Mouse (Mus musculus) lung, adult 2 months (tissue): ENCODE results near the gene Josd1.

Experiments
- CTCF ChIP-seq: fragments of 200-500 bp; IDR thresholded peaks from 2 replicates; pipeline ENCODE4 v1.5.1; 2011; ENCODE audit warnings: mild to moderate bottlenecking, low read length, control low read depth; ENCODE audit not compliant: insufficient read depth
- POLR2A ChIP-seq: fragments of 200-500 bp; IDR thresholded peaks from 2 replicates; pipeline ENCODE4 v1.6.1; 2011; ENCODE audit warnings: low read depth, mild to moderate bottlenecking, control low read depth, low read length, borderline replicate concordance; ENCODE audit errors: extremely low read depth

DNA sequence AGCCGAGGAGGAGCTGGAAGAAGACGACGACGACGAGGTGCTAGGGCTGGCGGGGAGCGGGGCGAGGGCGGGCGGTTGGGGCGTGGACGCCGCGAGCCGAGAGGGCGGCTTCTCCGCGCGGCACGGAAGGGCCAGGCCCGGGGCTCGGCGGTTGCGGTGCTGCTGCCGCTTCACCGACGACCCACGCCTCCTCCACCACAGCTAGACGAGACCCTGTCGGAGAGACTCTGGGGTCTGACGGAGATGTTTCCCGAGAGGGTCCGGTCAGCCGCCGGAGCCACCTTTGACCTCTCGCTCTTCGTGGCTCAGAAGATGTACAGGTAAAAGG lies 16.8 kb downstream of the Josd1 start:
- TF ChIP-seq POLR2A (no peak), CTCF (no peak)
